Mouse (Mus musculus) erythroid progenitor cell, adult 5-6 weeks (primary cell): ENCODE measurements at regions not wholly inside any gene's neighbourhood (a gene's known extent, or its start where the extent isn't known, plus 50 kb on each side); places are given as distances from the start of the nearest gene placed in this dataset.

Experiments used
- ATAC-seq: replicated peaks from 2 replicates; pipeline ENCODE4 v1.8.0; 2016; ENCODE audit warnings: moderate number of reproducible peaks, mild to moderate bottlenecking, moderate TSS enrichment, inconsistent platforms; ENCODE audit not compliant: poor library complexity, low FRiP score, severe bottlenecking

GRCm38 (mm10) chr11:18444600-18444999, 490.9 kb upstream of the Etaa1 start:
- ATAC-seq = no peak

GRCm38 (mm10) chr11:18444101-18444500, 490.4 kb upstream of the Etaa1 start:
- no peak for ATAC-seq

- ATAC-seq = no peak
These were observed 489.5 kb upstream of the Etaa1 start for GRCm38 (mm10) chr11:18443156-18443555.

GRCm38 (mm10) chr11:18437834-18438611, 484.3 kb upstream of the Etaa1 start:
- ATAC-seq = no peak

GRCm38 (mm10) chr11:18421076-18421475, 467.4 kb upstream of the Etaa1 start:
- no peak for ATAC-seq

- no peak for ATAC-seq
These were observed 460.1 kb upstream of the Etaa1 start for GRCm38 (mm10) chr11:18413769-18414168.

- no peak for ATAC-seq
These were observed 454.5 kb upstream of the Etaa1 start for GRCm38 (mm10) chr11:18408071-18408752.

- no peak for ATAC-seq
These were observed 445.9 kb upstream of the Etaa1 start for GRCm38 (mm10) chr11:18399561-18399960.

GRCm38 (mm10) chr11:18396397-18396796, 442.7 kb upstream of the Etaa1 start:
- ATAC-seq = no peak

GRCm38 (mm10) chr11:18395631-18396030, 442.0 kb upstream of the Etaa1 start:
- no peak for ATAC-seq

- ATAC-seq = no peak
These were observed 419.2 kb upstream of the Etaa1 start for GRCm38 (mm10) chr11:18372813-18373332.

GRCm38 (mm10) chr11:18371304-18371703, 417.6 kb upstream of the Etaa1 start:
- ATAC-seq = no peak

- ATAC-seq = no peak
These were observed 417.2 kb upstream of the Etaa1 start for GRCm38 (mm10) chr11:18370861-18371260.

- no peak for ATAC-seq
These were observed 401.2 kb upstream of the Etaa1 start for GRCm38 (mm10) chr11:18354866-18355265.

GRCm38 (mm10) chr11:18354156-18354555, 400.5 kb upstream of the Etaa1 start:
- ATAC-seq = no peak

GRCm38 (mm10) chr11:18347841-18348240, 394.2 kb upstream of the Etaa1 start:
- ATAC-seq = no peak

- ATAC-seq = no peak
These were observed 360.0 kb upstream of the Etaa1 start for GRCm38 (mm10) chr11:18313510-18314301.

GRCm38 (mm10) chr11:18296194-18297125, 342.8 kb upstream of the Etaa1 start:
- no peak for ATAC-seq

GRCm38 (mm10) chr11:18278585-18279136, 325.0 kb upstream of the Etaa1 start:
- ATAC-seq = no peak
